Mouse (Mus musculus) midbrain, embryonic 15.5 days (tissue): Measurements from ENCODE around the gene Ehmt2. TPM values are rescaled to one million over a fixed set of nuclear protein-coding genes. Genes with fewer than 3 reads are reported as not detected.
"Not testable (repeated sequence)": the region's sequence is repeated elsewhere in the genome, so short reads cannot be mapped to it uniquely, and the experiment has no call there.

Experiments
- ATAC-seq: fragments of 200-750 bp; cut with Nextera tagmentation; replicated peaks from 2 replicates; pipeline ENCODE4 v1.8.0; 2017; ENCODE audit warnings: moderate TSS enrichment
- H3K27ac ChIP-seq: fragments of 300-500 bp; sonication (generic); 2 replicates; pipeline ENCODE4 v1.5.1; 2015; ENCODE audit warnings: mild to moderate bottlenecking, inconsistent platforms
- H3K27me3 ChIP-seq: fragments of 300-500 bp; sonication (generic); replicated peaks from 2 replicates; pipeline ENCODE4 v1.6.1; 2015; ENCODE audit warnings: inconsistent platforms
- H3K36me3 ChIP-seq: fragments of 300-500 bp; sonication (generic); replicated peaks from 2 replicates; pipeline ENCODE4 v1.6.1; 2015; ENCODE audit warnings: inconsistent platforms
- H3K4me1 ChIP-seq: fragments of 300-500 bp; sonication (generic); 2 replicates; pipeline ENCODE4 v1.6.1; 2015; ENCODE audit warnings: inconsistent platforms
- H3K4me2 ChIP-seq: fragments of 300-500 bp; sonication (generic); 2 replicates; pipeline ENCODE4 v1.6.1; 2015; ENCODE audit warnings: inconsistent platforms, mild to moderate bottlenecking, moderate library complexity
- H3K4me3 ChIP-seq: fragments of 300-500 bp; sonication (generic); 2 replicates; pipeline ENCODE4 v1.5.1; 2015; ENCODE audit warnings: mild to moderate bottlenecking, inconsistent platforms
- H3K9ac ChIP-seq: fragments of 300-500 bp; sonication (generic); 2 replicates; pipeline ENCODE4 v1.6.1; 2015; ENCODE audit warnings: mild to moderate bottlenecking, inconsistent platforms
- H3K9me3 ChIP-seq: fragments of 300-500 bp; sonication (generic); 2 replicates; pipeline ENCODE4 v1.6.1; 2016; ENCODE audit warnings: inconsistent platforms
- WGBS: fragments of 180-500 bp; shearing (Covaris S2); methylation state at CpG from one replicate; pipeline ENCODE4 v1.1.7; 2015; ENCODE audit warnings: mixed read lengths; 5-methylcytosine and 5-hydroxymethylcytosine counted together
- polyA plus RNA-seq: library from polyadenylated mRNA; unstranded; fragments of >200 nt; fragmentation: Nextera tagmentation; extraction: Ambion mirVana; gene quantifications from 2 replicates; pipeline ENCODE4 v1.2.1, GENCODE M21; 2015

The Ehmt2 gene
- polyA plus RNA-seq, 1 experiment from 2014 or later, result 119 TPM

DNA sequence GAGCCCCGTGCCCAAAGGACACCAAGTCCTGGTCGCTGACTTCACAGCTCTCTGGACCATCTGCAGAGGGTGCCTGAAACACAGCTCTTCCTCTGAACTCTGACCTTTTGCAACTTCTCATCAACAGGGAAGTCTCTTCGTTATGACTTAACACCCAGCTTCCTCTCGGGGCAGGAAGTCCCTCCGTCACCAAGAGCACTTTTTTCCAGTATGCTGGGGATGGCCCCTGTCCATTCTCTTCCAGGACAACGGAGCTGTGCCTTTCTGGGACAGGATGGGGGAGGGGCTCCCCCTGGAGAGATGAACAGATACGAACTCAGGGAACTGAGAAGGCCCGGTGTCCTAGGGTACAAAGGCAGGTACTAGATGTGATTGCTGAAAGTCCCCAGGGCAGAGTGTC, 36.6 kb downstream of the Ehmt2 start:
- H3K9ac ChIP-seq, result no peak overlapping the region
- 60% methylated on average over 8 of the region's 8 CpGs for WGBS
- H3K4me1 ChIP-seq, result peaks cover 12% of the 10 kb centered on the region
- no peaks in the 10 kb centered on the region for H3K9me3 ChIP-seq
- H3K36me3 ChIP-seq, result peaks cover 9% of the 10 kb centered on the region; the same call in 1 of the 2 replicates
- H3K4me3 ChIP-seq, result no peak overlapping the region
- H3K27ac ChIP-seq, result no peak overlapping the region
- no peaks in the 10 kb centered on the region for H3K27me3 ChIP-seq
- no peak overlapping the region for H3K4me2 ChIP-seq
- ATAC-seq, result no peak

DNA sequence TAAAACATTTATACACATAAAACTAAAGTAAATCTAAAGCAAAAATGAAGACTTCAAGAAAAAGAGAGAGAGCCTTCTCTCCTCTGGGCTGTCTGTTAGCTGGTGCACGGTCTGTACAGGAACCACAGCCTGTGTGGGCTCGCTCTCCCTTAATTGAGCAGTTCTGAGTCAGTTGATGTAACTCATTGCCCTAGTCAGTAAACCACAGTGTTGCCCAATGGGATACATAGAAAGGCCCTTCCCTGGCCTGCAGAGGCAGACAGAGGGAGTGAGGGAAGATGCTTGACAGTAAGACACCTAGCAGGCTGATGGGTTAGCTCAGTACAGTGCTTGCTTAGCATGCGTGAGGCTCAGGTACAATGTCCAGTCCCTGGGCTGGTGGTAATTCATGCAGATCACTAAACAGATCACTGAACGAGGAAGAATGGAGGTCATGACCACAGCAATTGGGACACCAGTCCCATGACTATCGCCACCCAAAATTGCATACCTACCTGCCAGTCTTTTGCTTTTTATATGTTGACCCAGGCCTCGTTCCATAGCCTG, 39.8 kb downstream of the Ehmt2 start:
- Histone ChIP-seq H3K9me3 (no peaks in the 10 kb centered on the region), H3K4me2 (no peak overlapping the region), H3K27ac (no peak overlapping the region), H3K36me3 (peaks cover 9% of the 10 kb centered on the region; the same call in 1 of the 2 replicates), H3K4me1 (peaks cover 4% of the 10 kb centered on the region; the same call in 1 of the 2 replicates), H3K27me3 (no peaks in the 10 kb centered on the region), H3K9ac (no peak overlapping the region), H3K4me3 (no peak overlapping the region)
- ATAC-seq, result no peak
- WGBS, result 84% methylated on average over 6 of the region's 6 CpGs

DNA sequence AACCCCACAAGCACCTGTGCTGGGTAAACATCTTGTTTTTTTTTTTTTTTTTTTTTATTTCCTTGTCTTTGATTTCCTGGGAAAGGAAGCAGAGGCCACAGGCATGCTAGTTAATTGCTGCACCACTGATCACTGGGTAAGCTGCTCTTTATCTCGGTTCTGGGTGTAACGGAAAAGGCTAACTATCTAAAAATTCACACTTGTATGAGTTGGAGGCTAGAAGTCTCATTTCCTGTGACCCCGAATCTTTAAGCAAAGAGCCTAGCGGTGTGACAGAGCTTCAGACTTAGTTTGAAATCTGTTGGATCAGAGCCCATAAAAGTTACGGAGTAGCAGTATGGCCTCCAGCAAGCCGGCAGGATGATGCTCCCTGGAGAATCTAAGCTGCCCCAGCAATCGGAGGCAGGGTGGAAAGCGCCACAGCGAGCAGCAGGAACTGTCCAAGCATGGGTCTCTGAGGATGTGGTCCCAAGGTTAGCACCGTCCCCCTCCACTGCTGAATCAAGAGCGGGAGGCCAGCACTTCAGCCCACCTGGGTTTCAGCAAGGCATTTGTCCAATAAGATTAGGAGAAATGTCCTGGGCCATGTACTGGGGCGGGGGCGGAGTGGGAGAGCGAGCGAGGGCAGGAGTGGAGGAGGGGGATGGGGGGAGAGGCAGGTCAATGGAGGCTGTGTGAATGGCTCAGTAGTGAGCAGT, 43.2 kb downstream of the Ehmt2 start:
- Histone ChIP-seq H3K27ac (no peak overlapping the region), H3K9ac (no peak overlapping the region), H3K27me3 (no peaks in the 10 kb centered on the region), H3K4me1 (peaks cover 4% of the 10 kb centered on the region; the same call in 1 of the 2 replicates), H3K4me3 (peak overlapping the region; percentile 15; the same call in 1 of the 2 replicates), H3K4me2 (peak overlapping the region; percentile 40), H3K9me3 (no peaks in the 10 kb centered on the region), H3K36me3 (no peaks in the 10 kb centered on the region)
- no peak for ATAC-seq
- WGBS, result 6% methylated on average over 15 of the region's 15 CpGs

DNA sequence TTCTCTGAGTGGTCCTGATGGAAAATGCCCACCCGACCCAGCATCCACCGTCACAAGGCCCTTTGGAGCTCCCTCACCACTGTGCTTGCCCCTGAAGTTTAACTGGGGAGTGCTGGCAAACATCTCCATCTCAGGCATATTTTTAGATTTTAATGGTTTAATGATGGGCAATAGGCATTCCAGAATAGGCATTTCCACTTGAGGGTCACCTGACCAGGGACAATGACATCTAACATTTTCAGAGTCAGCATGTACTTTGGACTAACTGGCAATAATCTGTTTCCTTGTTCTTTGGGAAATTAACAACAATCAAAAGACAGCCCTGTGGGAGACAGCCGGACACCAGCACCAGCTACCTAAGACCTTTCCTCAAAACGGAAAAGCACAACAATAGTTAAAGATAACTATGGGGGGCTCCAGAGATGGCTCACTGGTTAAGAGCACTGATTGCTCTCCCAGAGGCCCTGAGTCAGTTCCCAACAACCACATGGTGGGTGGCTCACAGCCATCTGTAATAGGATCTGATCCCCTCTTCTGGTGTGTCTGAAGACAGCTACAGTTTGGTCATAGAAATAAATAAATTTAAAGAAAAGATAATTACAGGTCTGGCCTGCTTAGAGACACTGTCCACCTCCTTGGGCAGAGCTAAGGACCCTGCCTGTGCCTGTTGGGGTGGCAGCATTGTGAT, 45.0 kb downstream of the Ehmt2 start:
- Histone ChIP-seq H3K4me1 (peaks cover 4% of the 10 kb centered on the region; the same call in 1 of the 2 replicates), H3K27ac (no peak overlapping the region), H3K9ac (no peak overlapping the region), H3K36me3 (no peaks in the 10 kb centered on the region), H3K4me3 (no peak overlapping the region), H3K27me3 (no peaks in the 10 kb centered on the region), H3K9me3 (no peaks in the 10 kb centered on the region), H3K4me2 (no peak overlapping the region)
- no peak for ATAC-seq
- 82% methylated on average over 4 of the region's 4 CpGs for WGBS

GRCm38 (mm10) chr17:34944362-34944761, 46.1 kb downstream of the Ehmt2 start:
- Histone ChIP-seq H3K9me3 (no peaks in the 10 kb centered on the region), H3K9ac (no peak overlapping the region), H3K27me3 (no peaks in the 10 kb centered on the region), H3K27ac (no peak overlapping the region), H3K36me3 (no peaks in the 10 kb centered on the region), H3K4me2 (no peak overlapping the region), H3K4me1 (peaks cover 4% of the 10 kb centered on the region; the same call in 1 of the 2 replicates), H3K4me3 (no peak overlapping the region)
- no peak for ATAC-seq

- ATAC-seq, result no peak
- Histone ChIP-seq H3K36me3 (peaks cover 4% of the 10 kb centered on the region; the same call in 1 of the 2 replicates), H3K9me3 (no peaks in the 10 kb centered on the region), H3K4me1 (peaks cover 19% of the 10 kb centered on the region), H3K4me3 (no peak overlapping the region), H3K9ac (no peak overlapping the region), H3K27ac (no peak overlapping the region), H3K4me2 (no peak overlapping the region), H3K27me3 (no peaks in the 10 kb centered on the region)
- WGBS, result 94% methylated on average over 5 of the region's 5 CpGs
Observed at GRCm38 (mm10) chr17:34946486-34947140, 48.3 kb downstream of the Ehmt2 start.

GRCm38 (mm10) chr17:34947606-34948005, 49.3 kb downstream of the Ehmt2 start:
- Histone ChIP-seq H3K27ac (no peak overlapping the region), H3K36me3 (peaks cover 4% of the 10 kb centered on the region; the same call in 1 of the 2 replicates), H3K4me1 (peaks cover 16% of the 10 kb centered on the region), H3K9ac (no peak overlapping the region), H3K4me3 (no peak overlapping the region), H3K4me2 (no peak overlapping the region), H3K27me3 (no peaks in the 10 kb centered on the region), H3K9me3 (no peaks in the 10 kb centered on the region)
- ATAC-seq, result no peak
- WGBS, result 28% methylated on average over 8 of the region's 8 CpGs

DNA sequence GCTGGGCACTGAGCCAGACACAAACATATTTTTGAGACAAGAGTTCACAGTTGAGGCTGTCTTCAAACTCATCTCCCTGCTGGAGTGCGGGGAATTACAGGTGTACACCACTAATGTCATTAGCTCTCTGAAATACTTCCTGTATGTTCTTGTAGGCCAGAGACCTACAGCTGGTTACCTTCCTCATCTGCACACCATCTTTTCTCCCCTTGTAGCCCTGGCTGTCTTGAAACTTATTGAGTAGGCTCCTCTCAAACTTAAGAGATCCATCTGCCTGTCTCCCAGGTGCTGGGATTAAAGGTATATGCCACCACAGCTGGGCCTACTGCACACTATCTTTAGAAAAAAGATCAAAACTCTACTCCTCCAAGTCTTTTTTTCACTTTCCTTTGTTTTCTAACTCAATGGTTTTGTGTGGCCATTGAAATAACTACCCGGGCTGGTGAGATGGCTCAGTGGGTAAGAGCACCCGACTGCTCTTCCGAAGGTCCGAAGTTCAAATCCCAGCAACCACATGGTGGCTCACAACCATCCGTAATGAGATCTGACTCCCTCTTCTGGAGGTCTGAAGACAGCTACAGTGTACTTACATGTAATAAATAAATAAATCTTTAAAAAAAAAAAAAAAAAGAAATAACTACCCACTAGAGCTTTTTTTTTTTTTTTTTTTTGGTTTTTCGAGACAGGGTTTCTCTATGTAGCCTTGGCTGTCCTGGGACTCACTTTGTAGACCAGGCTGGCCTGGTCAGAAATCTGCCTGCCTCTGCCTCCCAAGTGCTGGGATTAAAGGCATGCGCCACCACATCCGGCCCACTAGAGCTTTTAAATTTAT, 50.7 kb downstream of the Ehmt2 start:
- ATAC-seq, H3K27me3 ChIP-seq, H3K9ac ChIP-seq, H3K36me3 ChIP-seq, H3K4me3 ChIP-seq, H3K27ac ChIP-seq, H3K9me3 ChIP-seq, H3K4me2 ChIP-seq: not testable (repeated sequence)
- WGBS, result 58% methylated on average over 9 of the region's 9 CpGs
- H3K4me1 ChIP-seq, result peaks cover 16% of the 10 kb centered on the region

- peaks cover 16% of the 10 kb centered on the region for H3K4me1 ChIP-seq
- H3K27me3 ChIP-seq, result no peaks in the 10 kb centered on the region
- ATAC-seq, result no peak
- no peak overlapping the region for H3K27ac ChIP-seq
- H3K9me3 ChIP-seq, result no peaks in the 10 kb centered on the region
- H3K36me3 ChIP-seq, result peaks cover 4% of the 10 kb centered on the region; the same call in 1 of the 2 replicates
- no peak overlapping the region for H3K4me2 ChIP-seq
- no peak overlapping the region for H3K4me3 ChIP-seq
- 38% methylated on average over 4 of the region's 4 CpGs for WGBS
- no peak overlapping the region for H3K9ac ChIP-seq
Observed at GRCm38 (mm10) chr17:34949553-34949969, 51.3 kb downstream of the Ehmt2 start.

GRCm38 (mm10) chr17:34950514-34951455, 52.5 kb downstream of the Ehmt2 start:
- peaks cover 16% of the 10 kb centered on the region for H3K4me1 ChIP-seq
- peak overlapping the region; percentile 89 for H3K27ac ChIP-seq
- peak overlapping the region; percentile 100 for H3K9ac ChIP-seq
- H3K9me3 ChIP-seq, result no peaks in the 10 kb centered on the region
- peak overlapping the region; percentile 94 for H3K4me3 ChIP-seq
- peak overlapping the region; percentile 72 for H3K4me2 ChIP-seq
- no peak for ATAC-seq
- peaks cover 8% of the 10 kb centered on the region for H3K27me3 ChIP-seq
- peaks cover 4% of the 10 kb centered on the region; the same call in 1 of the 2 replicates for H3K36me3 ChIP-seq
- WGBS, result 29% methylated on average over 10 of the region's 10 CpGs
